Mouse (Mus musculus) myocyte (in vitro differentiated cells): ENCODE measurements at regions not wholly inside any gene's neighbourhood (a gene's known extent, or its start where the extent isn't known, plus 50 kb on each side); places are given as distances from the start of the nearest gene placed in this dataset.

Experiments
- H3K27me3 ChIP-seq: one replicate; pipeline ENCODE4 v1.6.1; 2011; ENCODE audit not compliant: control insufficient read depth, insufficient read depth, insufficient read length
- H3K36me3 ChIP-seq: one replicate; pipeline ENCODE4 v1.6.1; 2011; ENCODE audit not compliant: control insufficient read depth, insufficient read depth
- H3K4me2 ChIP-seq: one replicate; pipeline ENCODE4 v1.6.1; 2011; ENCODE audit warnings: low read depth, control low read depth
- H3K4me3 ChIP-seq: one replicate; pipeline ENCODE4 v1.5.1; 2011; ENCODE audit warnings: mild to moderate bottlenecking, control low read depth, moderate library complexity
- H3K79me2 ChIP-seq: one replicate; pipeline ENCODE4 v1.6.1; 2011; ENCODE audit not compliant: control insufficient read depth, insufficient read depth
- H3ac ChIP-seq: one replicate; pipeline ENCODE4 v1.6.1; 2011; ENCODE audit not compliant: control insufficient read depth, insufficient read length
- CEBPB ChIP-seq: IDR thresholded peaks from 2 replicates; pipeline ENCODE4 v1.6.1; 2011; ENCODE audit warnings: mild to moderate bottlenecking, moderate library complexity; ENCODE audit not compliant: poor library complexity, insufficient read depth, severe bottlenecking
- E2F4 ChIP-seq: IDR thresholded peaks from one replicate; pipeline ENCODE4 v1.6.1; 2011; ENCODE audit warnings: mild to moderate bottlenecking, control low read depth, moderate library complexity; ENCODE audit not compliant: insufficient read depth
- MAX ChIP-seq: IDR thresholded peaks from one replicate; pipeline ENCODE4 v1.6.1; 2011; ENCODE audit warnings: low read depth, mild to moderate bottlenecking, control low read depth
- MYOD1 ChIP-seq, 3 experiments: IDR thresholded peaks; one replicate each; pipeline ENCODE4 v1.6.1; 2011; ENCODE audit warnings: control low read depth in 2 of 3, low read depth in 2 of 3, mild to moderate bottlenecking in 2 of 3, moderate library complexity in 1 of 3; ENCODE audit not compliant: insufficient read length in 2 of 3, control insufficient read depth in 1 of 3
- MYOG ChIP-seq, 3 experiments: IDR thresholded peaks; one replicate each; pipeline ENCODE4 v1.6.1; 2011; ENCODE audit warnings: control low read depth in 2 of 3, low read depth in 2 of 3, mild to moderate bottlenecking in 2 of 3; ENCODE audit not compliant: insufficient read length in 2 of 3, control insufficient read depth in 1 of 3, insufficient read depth in 1 of 3
- POLR2A ChIP-seq: IDR thresholded peaks from one replicate; pipeline ENCODE4 v1.6.1; 2011; ENCODE audit warnings: low read depth, mild to moderate bottlenecking, control low read depth, moderate library complexity; ENCODE audit not compliant: insufficient read length
- POLR2AphosphoS2 ChIP-seq: IDR thresholded peaks from one replicate; pipeline ENCODE4 v1.6.1; 2011; ENCODE audit warnings: low read depth, control low read depth; ENCODE audit not compliant: insufficient read length
- REST ChIP-seq: IDR thresholded peaks from one replicate; pipeline ENCODE4 v1.6.1; 2011; ENCODE audit warnings: mild to moderate bottlenecking, control low read depth, moderate library complexity; ENCODE audit not compliant: insufficient read depth, insufficient read length
- SRF ChIP-seq: IDR thresholded peaks from one replicate; pipeline ENCODE4 v1.6.1; 2011; ENCODE audit warnings: low read depth; ENCODE audit not compliant: control insufficient read depth, insufficient read length
- TCF12 ChIP-seq: IDR thresholded peaks from one replicate; pipeline ENCODE4 v1.6.1; 2011; ENCODE audit warnings: mild to moderate bottlenecking, control low read depth; ENCODE audit not compliant: poor library complexity, insufficient read depth, severe bottlenecking
- TCF3 ChIP-seq: IDR thresholded peaks from one replicate; pipeline ENCODE4 v1.6.1; 2011; ENCODE audit warnings: low read depth, control low read depth; ENCODE audit not compliant: insufficient read length
- USF1 ChIP-seq: IDR thresholded peaks from one replicate; pipeline ENCODE4 v1.6.1; 2011; ENCODE audit warnings: low read depth, mild to moderate bottlenecking, control low read depth, moderate library complexity

GRCm38 (mm10) chr5:82969315-82969714, 385.7 kb downstream of the Tecrl start:
- Histone ChIP-seq H3K36me3 (no peaks in the 10 kb centered on the region), H3K79me2 (no peaks in the 10 kb centered on the region), H3K27me3 (no peaks in the 10 kb centered on the region), H3K4me2 (no peak overlapping the region), H3K4me3 (no peak overlapping the region), H3ac (no peak overlapping the region)
- TF ChIP-seq E2F4: no peak
- TF ChIP-seq TCF3: no peak
- no peak for TF ChIP-seq MYOG (IDR thresholded peaks at IDR 0.05; ENCODE audit: control insufficient read depth in 1 of 3, insufficient read depth in 1 of 3, insufficient read length in 2 of 3, low read depth in 2 of 3)
- no peak for TF ChIP-seq REST
- TF ChIP-seq MAX: no peak
- no peak for TF ChIP-seq SRF
- TF ChIP-seq MYOD1 (IDR thresholded peaks at IDR 0.05; ENCODE audit: control insufficient read depth in 1 of 3, insufficient read length in 2 of 3, low read depth in 2 of 3): no peak
- no peak for TF ChIP-seq POLR2A
- no peak for TF ChIP-seq TCF12
- TF ChIP-seq POLR2AphosphoS2: no peak
- TF ChIP-seq USF1: no peak
- no peak for TF ChIP-seq CEBPB

GRCm38 (mm10) chr5:82966824-82967223, 388.2 kb downstream of the Tecrl start:
- Histone ChIP-seq H3K4me3 (no peak overlapping the region), H3K4me2 (no peak overlapping the region), H3K27me3 (no peaks in the 10 kb centered on the region), H3K36me3 (no peaks in the 10 kb centered on the region), H3ac (no peak overlapping the region), H3K79me2 (no peaks in the 10 kb centered on the region)
- TF ChIP-seq TCF3 (no peak), POLR2AphosphoS2 (no peak), TCF12 (no peak), REST (no peak), MAX (no peak), SRF (no peak), MYOD1 (IDR thresholded peaks at IDR 0.05; ENCODE audit: control insufficient read depth in 1 of 3, insufficient read length in 2 of 3, low read depth in 2 of 3) (no peak), MYOG (IDR thresholded peaks at IDR 0.05; ENCODE audit: control insufficient read depth in 1 of 3, insufficient read depth in 1 of 3, insufficient read length in 2 of 3, low read depth in 2 of 3) (no peak), E2F4 (no peak), CEBPB (no peak), POLR2A (no peak), USF1 (no peak)

GRCm38 (mm10) chr5:82966180-82966579, 388.8 kb downstream of the Tecrl start:
- Histone ChIP-seq H3K36me3 (no peaks in the 10 kb centered on the region), H3K4me3 (no peak overlapping the region), H3K4me2 (no peak overlapping the region), H3K79me2 (no peaks in the 10 kb centered on the region), H3K27me3 (no peaks in the 10 kb centered on the region), H3ac (no peak overlapping the region)
- TF ChIP-seq SRF: no peak
- TF ChIP-seq REST: no peak
- no peak for TF ChIP-seq CEBPB
- no peak for TF ChIP-seq POLR2A
- no peak for TF ChIP-seq TCF3
- no peak for TF ChIP-seq TCF12
- no peak for TF ChIP-seq USF1
- TF ChIP-seq MYOD1 (IDR thresholded peaks at IDR 0.05; ENCODE audit: control insufficient read depth in 1 of 3, insufficient read length in 2 of 3, low read depth in 2 of 3): no peak
- no peak for TF ChIP-seq MYOG (IDR thresholded peaks at IDR 0.05; ENCODE audit: control insufficient read depth in 1 of 3, insufficient read depth in 1 of 3, insufficient read length in 2 of 3, low read depth in 2 of 3)
- no peak for TF ChIP-seq MAX
- no peak for TF ChIP-seq POLR2AphosphoS2
- TF ChIP-seq E2F4: no peak

GRCm38 (mm10) chr5:82964513-82964912, 390.5 kb downstream of the Tecrl start:
- Histone ChIP-seq H3K4me3 (no peak overlapping the region), H3K79me2 (no peaks in the 10 kb centered on the region), H3K4me2 (no peak overlapping the region), H3K27me3 (no peaks in the 10 kb centered on the region), H3K36me3 (no peaks in the 10 kb centered on the region), H3ac (no peak overlapping the region)
- no peak for TF ChIP-seq MYOD1 (IDR thresholded peaks at IDR 0.05; ENCODE audit: control insufficient read depth in 1 of 3, insufficient read length in 2 of 3, low read depth in 2 of 3)
- no peak for TF ChIP-seq CEBPB
- no peak for TF ChIP-seq REST
- no peak for TF ChIP-seq MYOG (IDR thresholded peaks at IDR 0.05; ENCODE audit: control insufficient read depth in 1 of 3, insufficient read depth in 1 of 3, insufficient read length in 2 of 3, low read depth in 2 of 3)
- no peak for TF ChIP-seq USF1
- TF ChIP-seq MAX: no peak
- no peak for TF ChIP-seq POLR2AphosphoS2
- no peak for TF ChIP-seq E2F4
- TF ChIP-seq TCF12: no peak
- no peak for TF ChIP-seq TCF3
- no peak for TF ChIP-seq SRF
- TF ChIP-seq POLR2A: no peak

GRCm38 (mm10) chr5:82956012-82956411, 399.0 kb downstream of the Tecrl start:
- Histone ChIP-seq H3K79me2 (no peaks in the 10 kb centered on the region), H3K27me3 (no peaks in the 10 kb centered on the region), H3K36me3 (no peaks in the 10 kb centered on the region), H3K4me2 (no peak overlapping the region), H3K4me3 (no peak overlapping the region), H3ac (no peak overlapping the region)
- TF ChIP-seq E2F4 (no peak), MYOG (IDR thresholded peaks at IDR 0.05; ENCODE audit: control insufficient read depth in 1 of 3, insufficient read depth in 1 of 3, insufficient read length in 2 of 3, low read depth in 2 of 3) (no peak), REST (no peak), MAX (no peak), CEBPB (no peak), POLR2AphosphoS2 (no peak), USF1 (no peak), SRF (no peak), POLR2A (no peak), TCF12 (no peak), TCF3 (no peak), MYOD1 (IDR thresholded peaks at IDR 0.05; ENCODE audit: control insufficient read depth in 1 of 3, insufficient read length in 2 of 3, low read depth in 2 of 3) (no peak)
